Mouse (Mus musculus) C2C12 (cell line): ENCODE results near the gene Hal. TPM values are rescaled to one million over a fixed set of nuclear protein-coding genes. Genes with fewer than 3 reads are reported as not detected.

ENCODE experiments used
- H3K27me3 ChIP-seq: one replicate; pipeline ENCODE4 v1.6.1; 2011; ENCODE audit not compliant: control insufficient read depth, insufficient read depth, insufficient read length
- H3K36me3 ChIP-seq: one replicate; pipeline ENCODE4 v1.6.1; 2011; ENCODE audit not compliant: control insufficient read depth, insufficient read depth
- H3K4me3 ChIP-seq: one replicate; pipeline ENCODE4 v1.5.1; 2011; ENCODE audit warnings: mild to moderate bottlenecking, control low read depth; ENCODE audit not compliant: poor library complexity, insufficient read depth, severe bottlenecking
- H3K79me2 ChIP-seq: one replicate; pipeline ENCODE4 v1.6.1; 2011; ENCODE audit not compliant: control insufficient read depth, insufficient read depth
- H3K79me3 ChIP-seq: one replicate; pipeline ENCODE4 v1.6.1; 2011; ENCODE audit warnings: low read depth, control low read depth
- H3ac ChIP-seq: one replicate; pipeline ENCODE3; 2011; ENCODE audit warnings: low read depth; ENCODE audit not compliant: control insufficient read depth, insufficient read length
- CEBPB ChIP-seq: IDR thresholded peaks from one replicate; pipeline ENCODE4 v1.6.1; 2011; ENCODE audit warnings: low read depth, mild to moderate bottlenecking, control low read depth, moderate library complexity
- CTCF ChIP-seq: IDR thresholded peaks from one replicate; pipeline ENCODE4 v1.5.1; 2011; ENCODE audit not compliant: control insufficient read depth, insufficient read depth, insufficient read length
- FOSL1 ChIP-seq: IDR thresholded peaks from one replicate; pipeline ENCODE4 v1.8.0; 2011; ENCODE audit warnings: mild to moderate bottlenecking, low read length; ENCODE audit not compliant: poor library complexity, insufficient read depth, severe bottlenecking
- MAX ChIP-seq: IDR thresholded peaks from one replicate; pipeline ENCODE4 v1.6.1; 2011; ENCODE audit warnings: mild to moderate bottlenecking, control low read depth
- MYOD1 ChIP-seq: IDR thresholded peaks from one replicate; pipeline ENCODE4 v1.6.1; 2011; ENCODE audit warnings: low read depth; ENCODE audit not compliant: control insufficient read depth, insufficient read length
- MYOG ChIP-seq: IDR thresholded peaks from one replicate; pipeline ENCODE4 v1.6.1; 2011; ENCODE audit not compliant: control insufficient read depth, insufficient read length; ENCODE audit errors: extremely low read depth
- USF1 ChIP-seq: IDR thresholded peaks from one replicate; pipeline ENCODE4 v1.6.1; 2011; ENCODE audit warnings: low read depth, mild to moderate bottlenecking, control low read depth, moderate library complexity
- polyA plus RNA-seq: library from polyadenylated mRNA; unstranded; fragments of >200 nt; fragmentation: generic; extraction: Trizol; gene quantifications from one replicate; pipeline ENCODE4 v1.2.1, GENCODE M21; 2012; ENCODE audit warnings: missing spikeins

The Hal gene
- polyA plus RNA-seq, 1 experiment: 0.02 TPM

GRCm38 (mm10) chr10:93454652-93455014 lies 33.9 kb upstream of the Hal start:
- TF ChIP-seq MYOG: no peak
- no peak for TF ChIP-seq USF1
- no peak for TF ChIP-seq MYOD1
- TF ChIP-seq MAX: no peak
- no peak for TF ChIP-seq CTCF
- TF ChIP-seq CEBPB: no peak
- TF ChIP-seq FOSL1: no peak
- H3K36me3 ChIP-seq: peaks cover 3% of the 10 kb centered on the region
- peak overlapping the region; percentile 12 for H3K4me3 ChIP-seq
- H3K79me3 ChIP-seq: peaks cover 22% of the 10 kb centered on the region
- H3ac ChIP-seq: no peak overlapping the region
- H3K27me3 ChIP-seq: no peaks in the 10 kb centered on the region
- peaks cover 54% of the 10 kb centered on the region for H3K79me2 ChIP-seq

DNA sequence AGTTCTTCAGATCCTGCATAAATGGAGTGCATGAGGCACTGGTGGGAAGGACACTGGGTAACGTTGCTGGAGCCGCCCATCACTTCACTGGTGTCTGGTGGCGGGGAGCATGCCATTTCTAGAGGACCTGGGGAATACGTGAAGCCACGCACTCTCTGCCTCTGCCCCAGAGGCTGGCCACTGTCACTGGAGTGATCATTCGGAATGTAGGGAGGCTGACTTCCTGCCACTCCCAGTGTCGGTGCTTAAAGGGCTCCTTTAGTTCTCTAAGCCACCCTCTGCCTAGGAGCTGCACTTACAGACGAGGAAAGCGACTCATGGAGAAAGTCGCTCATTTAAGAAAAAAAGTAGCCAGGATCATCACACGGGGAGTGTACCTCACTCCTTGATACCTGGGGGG lies 28.5 kb upstream of the Hal start:
- Histone ChIP-seq H3K4me3 (no peak overlapping the region), H3K79me2 (peaks cover 36% of the 10 kb centered on the region), H3K79me3 (peaks cover 17% of the 10 kb centered on the region), H3ac (no peak overlapping the region), H3K36me3 (peaks cover 46% of the 10 kb centered on the region), H3K27me3 (no peaks in the 10 kb centered on the region)
- TF ChIP-seq USF1 (no peak), MYOD1 (no peak), MAX (no peak), CEBPB (no peak), MYOG (no peak), FOSL1 (no peak), CTCF (no peak)

GRCm38 (mm10) chr10:93462692-93463382 lies 25.7 kb upstream of the Hal start:
- peaks cover 1% of the 10 kb centered on the region for H3K79me3 ChIP-seq
- H3K27me3 ChIP-seq: no peaks in the 10 kb centered on the region
- no peak for TF ChIP-seq MAX
- no peak for TF ChIP-seq CTCF
- no peak for TF ChIP-seq USF1
- TF ChIP-seq FOSL1: no peak
- no peak for TF ChIP-seq MYOD1
- no peak for TF ChIP-seq MYOG
- TF ChIP-seq CEBPB: no peak
- peaks cover 8% of the 10 kb centered on the region for H3K79me2 ChIP-seq
- H3ac ChIP-seq: no peak overlapping the region
- no peak overlapping the region for H3K4me3 ChIP-seq
- H3K36me3 ChIP-seq: peaks cover 70% of the 10 kb centered on the region

DNA sequence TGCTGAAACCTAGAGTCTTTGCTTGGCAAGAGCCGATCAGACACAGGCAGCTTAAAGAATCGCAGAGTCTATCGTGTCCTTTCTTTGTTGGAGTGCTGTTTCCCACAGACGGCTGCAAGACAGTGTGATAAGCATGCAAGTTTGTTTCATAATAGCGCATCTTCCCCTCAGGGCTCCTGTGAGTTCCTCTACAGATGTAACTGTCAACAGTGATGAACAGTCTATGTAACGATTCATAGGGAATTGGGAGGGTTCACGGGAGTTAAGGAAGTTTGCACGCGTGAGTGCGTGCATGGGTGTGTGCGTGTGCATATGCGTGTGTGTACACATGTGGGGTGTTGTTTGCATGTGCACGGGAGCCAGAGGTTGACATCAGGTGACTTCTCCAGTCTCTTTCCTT lies 25.0 kb upstream of the Hal start:
- Histone ChIP-seq H3ac (no peak overlapping the region), H3K27me3 (no peaks in the 10 kb centered on the region), H3K36me3 (peaks cover 70% of the 10 kb centered on the region), H3K4me3 (no peak overlapping the region), H3K79me3 (peaks cover under 1% of the 10 kb centered on the region), H3K79me2 (peaks cover under 1% of the 10 kb centered on the region)
- TF ChIP-seq MAX: no peak
- no peak for TF ChIP-seq FOSL1

DNA sequence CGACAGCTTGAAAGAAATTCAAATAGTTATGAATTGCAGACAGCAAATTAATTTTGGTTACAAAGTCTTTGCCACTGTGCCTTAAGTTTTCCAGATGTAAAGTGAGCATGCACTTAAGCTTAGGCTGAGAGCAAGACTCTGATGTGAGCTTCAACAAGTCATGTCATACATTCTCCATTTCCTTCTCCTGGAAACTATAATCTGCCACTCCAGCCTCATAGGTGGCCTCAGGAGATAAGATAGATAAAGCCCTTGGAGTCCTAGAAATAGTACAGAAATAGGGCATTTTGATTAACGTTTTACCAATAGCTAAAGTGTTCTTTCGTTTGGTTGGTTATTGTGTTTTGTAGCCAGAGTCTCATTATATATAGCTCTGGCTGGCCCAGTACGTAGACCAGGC lies 21.3 kb upstream of the Hal start:
- Histone ChIP-seq H3K36me3 (peaks cover 68% of the 10 kb centered on the region), H3K79me3 (no peaks in the 10 kb centered on the region), H3K79me2 (no peaks in the 10 kb centered on the region), H3ac (no peak overlapping the region), H3K27me3 (no peaks in the 10 kb centered on the region), H3K4me3 (no peak overlapping the region)
- TF ChIP-seq MYOG (no peak), CTCF (no peak), FOSL1 (no peak), USF1 (no peak), MYOD1 (no peak), CEBPB (no peak), MAX (no peak)

GRCm38 (mm10) chr10:93467791-93468190 lies 20.8 kb upstream of the Hal start:
- Histone ChIP-seq H3K27me3 (no peaks in the 10 kb centered on the region), H3K4me3 (no peak overlapping the region), H3K79me3 (no peaks in the 10 kb centered on the region), H3K36me3 (peaks cover 70% of the 10 kb centered on the region), H3K79me2 (no peaks in the 10 kb centered on the region), H3ac (no peak overlapping the region)
- TF ChIP-seq CTCF (no peak), MYOG (no peak), MYOD1 (no peak), CEBPB (no peak), FOSL1 (no peak), USF1 (no peak), MAX (no peak)
